Mouse (Mus musculus) mature B cell (primary cell): ENCODE data around the gene Rpl37.
"Not testable (repeated sequence)": the region's sequence is repeated elsewhere in the genome, so short reads cannot be mapped to it uniquely, and the experiment has no call there.

Experiments
- in situ Hi-C: fragments of 300-500 bp; cut with MboI; formaldehyde crosslinking; loops from 2 replicates; pipeline ENCODE4 v1.14.3; 2019

Gene Rpl37

DNA sequence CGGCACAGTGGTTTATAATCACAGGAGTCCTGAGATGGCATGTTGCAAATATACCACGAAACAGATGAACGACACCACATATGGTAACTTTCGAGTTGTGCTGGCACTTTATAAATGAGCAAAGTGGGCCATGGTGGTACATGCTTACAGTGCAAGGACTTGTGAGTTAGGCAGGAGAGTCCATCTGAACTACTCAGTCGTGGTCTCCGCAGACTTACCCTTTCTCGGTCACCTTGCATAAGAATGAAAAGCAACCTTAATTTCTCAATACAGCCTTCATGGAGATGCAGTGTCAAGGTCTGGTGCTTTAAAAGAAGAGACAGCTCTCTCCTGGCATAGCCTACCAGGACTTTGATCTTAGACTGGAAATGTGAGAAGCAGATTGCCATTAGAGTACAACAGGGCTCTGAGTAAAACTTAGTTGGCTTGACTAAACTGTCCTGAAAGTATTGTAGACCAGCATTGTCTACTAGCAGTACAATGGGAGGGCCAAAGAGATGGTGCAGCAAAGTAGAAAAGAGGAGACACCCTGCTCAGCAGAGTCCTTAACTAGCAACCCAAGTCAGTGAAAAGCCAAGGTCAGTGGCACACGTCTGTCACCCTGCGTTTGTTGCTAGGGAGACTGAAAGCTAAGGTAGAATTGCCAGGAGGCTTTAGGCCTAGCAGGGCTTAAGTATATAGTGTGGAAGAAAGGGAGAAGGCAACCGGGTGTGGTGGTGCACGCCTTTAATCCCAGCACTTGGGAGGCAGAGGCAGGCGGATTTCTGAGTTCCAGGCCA, 5.3 kb downstream of the Rpl37 start:
- in situ Hi-C loops, result loop anchor here (25.0 kb wide), 2 partner anchors 1134 to 1591 kb away; partner anchors contain the start of genes AW549877, Fbxo4 and Rictor

DNA sequence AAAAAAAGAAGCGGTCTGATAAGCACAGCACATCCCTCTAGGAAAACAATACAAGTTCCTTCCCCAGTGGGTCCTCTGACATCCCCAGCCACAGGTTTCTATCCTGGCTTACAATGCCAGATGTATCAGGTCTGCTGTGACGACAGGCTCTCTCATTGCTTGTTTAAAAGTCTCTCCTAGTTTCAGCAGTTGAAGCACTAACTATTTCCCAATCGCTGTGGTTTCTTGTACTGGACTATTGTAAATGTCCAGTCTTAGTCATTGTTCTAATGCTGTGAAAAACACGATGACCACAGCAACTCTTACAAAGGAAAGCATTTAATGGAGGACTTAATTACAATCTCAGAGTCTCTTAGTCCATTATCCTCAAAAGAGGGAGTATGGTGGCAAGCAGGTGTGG, 10.0 kb downstream of the Rpl37 start:
- in situ Hi-C loops, result no loop called here

DNA sequence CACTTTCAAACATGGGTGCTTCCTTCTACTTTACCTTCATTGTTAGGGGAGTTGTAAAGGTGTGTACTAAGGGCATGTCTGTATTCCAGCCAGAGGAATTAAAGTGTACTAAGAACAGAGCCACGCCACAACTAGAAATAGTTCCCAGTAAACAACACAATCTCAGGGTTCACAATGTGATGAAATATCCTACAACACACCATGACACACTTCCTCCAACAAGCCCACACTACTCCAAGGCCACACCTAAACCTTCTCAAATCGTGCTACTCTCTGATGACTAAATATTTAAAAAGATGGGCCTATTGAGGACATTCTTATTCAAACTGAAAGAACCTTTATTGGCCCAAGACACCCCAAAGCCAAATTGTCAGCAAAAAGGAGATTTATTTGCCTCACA, 11.0 kb downstream of the Rpl37 start:
- in situ Hi-C loops, result no loop called here

DNA sequence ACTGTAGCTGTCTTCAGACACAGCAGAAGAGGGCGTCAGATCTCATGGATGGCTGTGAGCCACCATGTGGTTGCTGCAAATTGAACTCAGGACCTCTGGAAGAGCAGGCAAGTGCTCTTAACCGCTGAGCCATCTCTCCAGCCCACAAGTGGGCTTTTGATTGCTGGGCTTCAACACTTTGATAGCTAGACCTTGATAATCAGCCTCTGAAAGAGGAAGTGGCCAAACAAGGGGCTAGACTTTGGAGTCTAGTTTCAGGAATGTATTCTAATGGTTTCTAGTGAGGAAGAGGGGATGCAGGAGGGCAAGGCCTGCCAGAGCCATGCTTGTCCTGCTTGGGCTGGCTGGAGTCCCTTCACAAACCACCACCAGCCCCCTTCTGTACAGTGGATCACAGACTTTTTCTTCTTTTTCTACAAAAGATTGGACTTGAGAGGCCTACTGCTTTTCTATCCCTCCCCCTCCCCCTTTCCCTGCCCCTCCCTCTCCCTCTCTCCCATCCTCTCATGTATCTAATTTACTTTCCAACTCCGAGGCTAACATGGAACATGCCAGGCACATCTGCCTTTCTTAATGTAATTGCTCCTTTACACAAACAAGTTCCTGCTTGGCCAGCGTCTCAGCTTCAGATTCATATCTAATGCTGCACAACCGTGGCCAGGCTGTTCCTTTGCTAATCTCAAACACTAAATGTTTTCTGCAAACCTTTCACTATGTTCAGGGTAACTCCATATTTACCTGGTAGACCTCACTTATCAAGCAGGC, 11.9 kb downstream of the Rpl37 start:
- in situ Hi-C loops, result no loop called here

DNA sequence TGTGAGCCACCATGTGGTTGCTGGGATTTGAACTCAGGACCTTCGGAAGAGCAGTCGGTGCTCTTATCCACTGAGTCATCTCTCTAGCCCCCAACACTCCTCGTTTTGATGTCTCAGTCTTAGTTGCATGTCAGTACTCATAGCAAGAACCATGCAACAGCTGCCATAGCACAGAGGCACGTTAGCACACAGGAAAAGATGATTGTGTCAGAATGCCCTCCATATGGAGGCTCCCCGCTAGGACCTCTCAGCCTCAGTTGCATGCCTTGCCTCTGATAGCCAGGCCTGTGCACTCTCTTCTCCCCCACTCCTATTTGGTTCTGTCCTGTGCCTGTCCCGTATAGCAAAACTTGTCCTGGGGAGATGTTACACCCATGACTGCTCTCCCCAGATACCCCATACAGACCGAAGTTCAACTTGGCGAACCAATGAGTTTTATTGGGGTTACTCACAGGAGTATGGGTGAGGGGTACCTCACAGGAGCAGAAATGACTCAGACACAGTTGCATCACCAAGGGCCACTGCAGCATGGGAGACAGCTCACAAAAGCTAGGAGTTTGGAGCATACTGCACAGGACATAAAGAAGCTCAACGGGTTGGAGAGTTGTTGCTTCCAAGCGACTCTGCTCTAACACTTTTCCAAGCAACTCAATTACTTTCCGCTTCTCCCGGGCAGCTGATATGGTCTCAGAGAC, 12.8 kb downstream of the Rpl37 start:
- in situ Hi-C loops, result no loop called here

DNA sequence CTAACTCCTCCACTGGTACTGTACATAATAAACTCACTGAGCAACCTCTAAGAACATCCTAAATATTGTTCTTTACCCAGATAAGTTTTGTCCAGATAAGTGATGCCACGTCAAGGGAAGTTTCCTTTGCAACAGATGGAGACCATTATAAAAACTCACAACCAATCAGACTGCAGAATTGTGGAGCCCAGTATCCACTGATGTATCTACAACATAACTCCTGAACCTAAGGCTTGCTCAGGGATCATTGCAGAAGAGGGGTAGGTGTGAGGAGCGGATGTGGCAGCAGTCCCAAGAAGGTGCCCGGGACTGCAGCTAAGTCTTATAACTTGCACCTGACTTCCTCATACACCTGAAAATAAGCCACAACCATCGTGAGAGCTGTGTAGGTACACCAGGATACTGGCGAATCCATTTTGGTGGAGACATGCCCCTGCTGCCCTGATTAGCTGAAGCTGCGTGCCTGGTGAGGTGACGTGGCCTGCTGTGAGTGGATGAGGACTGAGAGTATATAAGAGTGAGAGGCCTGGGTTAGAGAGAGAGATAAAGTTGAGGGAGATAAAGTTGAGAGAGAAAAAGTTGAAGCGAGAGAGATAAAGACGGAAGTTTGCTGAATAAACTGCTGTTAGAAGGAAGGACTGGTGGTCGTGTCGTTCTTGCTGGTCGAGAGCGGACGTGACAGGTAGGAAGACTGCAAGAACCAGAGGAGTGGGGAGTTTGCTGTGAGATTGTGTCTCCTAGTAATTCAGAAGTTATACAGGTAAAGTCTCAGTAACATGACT, 14.6 kb downstream of the Rpl37 start:
- in situ Hi-C loops, result not testable (repeated sequence)

DNA sequence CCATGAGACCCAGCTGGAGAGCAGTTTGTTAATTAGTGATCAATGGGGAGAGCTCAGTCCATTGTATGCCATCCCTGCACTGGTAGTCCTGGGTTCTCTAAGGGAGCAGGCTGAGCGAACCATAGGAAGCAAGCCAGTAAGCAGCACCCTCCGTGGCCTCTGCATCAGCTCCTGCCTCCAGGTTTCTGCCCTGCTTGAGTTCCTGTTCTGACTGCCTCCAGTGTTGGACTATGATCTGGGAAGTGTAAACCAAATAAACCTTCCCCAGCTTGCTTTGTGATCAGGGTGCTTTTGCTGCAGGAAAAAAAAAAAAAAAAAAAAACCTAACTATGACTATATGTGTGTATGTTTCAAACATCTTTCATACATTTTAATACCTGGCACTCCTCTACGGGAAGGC, 16.9 kb downstream of the Rpl37 start:
- in situ Hi-C loops, result no loop called here

DNA sequence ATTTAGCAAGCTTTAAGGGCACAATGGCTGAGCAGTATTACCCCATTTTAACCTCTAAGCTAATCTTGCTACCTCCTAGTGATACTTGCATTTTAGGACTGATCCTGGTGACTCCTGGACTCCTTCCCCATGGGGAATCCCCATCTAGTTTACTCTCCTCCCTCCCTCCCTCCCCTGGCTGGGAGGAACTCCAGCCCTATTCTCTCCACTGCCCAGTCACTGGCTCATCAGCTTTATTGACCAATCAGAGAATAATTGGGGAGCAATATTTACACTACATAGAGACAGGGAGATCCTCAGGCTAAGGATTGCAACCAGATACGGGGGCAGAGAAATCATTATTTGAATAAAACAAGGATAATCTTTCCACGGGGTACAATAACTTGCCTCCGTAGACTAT, 17.7 kb downstream of the Rpl37 start:
- in situ Hi-C loops, result no loop called here

DNA sequence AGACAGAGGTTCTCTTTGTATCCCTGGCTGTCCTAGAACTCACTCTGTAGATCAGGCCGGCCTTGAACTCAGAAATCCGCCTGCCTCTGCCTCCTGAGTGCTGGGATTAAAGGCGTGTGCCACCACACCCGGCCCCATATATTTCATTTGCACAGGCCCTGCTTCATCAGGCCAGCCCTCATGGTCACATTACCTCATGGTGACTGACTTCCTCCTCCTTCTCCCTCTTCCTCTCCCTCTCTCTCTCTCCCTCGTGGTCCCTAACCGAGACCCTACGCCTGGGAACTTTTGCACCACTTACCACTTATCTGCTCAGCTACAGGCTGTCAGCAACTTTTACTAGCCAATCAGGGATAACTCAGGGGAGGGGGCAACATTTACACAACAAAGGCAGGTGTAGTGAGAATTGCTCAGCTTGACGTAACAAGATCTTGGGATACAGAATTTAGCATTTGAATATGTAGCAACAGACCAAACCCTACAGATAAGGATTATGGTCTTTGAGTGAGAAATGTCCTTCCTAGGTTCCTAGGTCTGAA, 18.6 kb downstream of the Rpl37 start:
- in situ Hi-C loops, result no loop called here

DNA sequence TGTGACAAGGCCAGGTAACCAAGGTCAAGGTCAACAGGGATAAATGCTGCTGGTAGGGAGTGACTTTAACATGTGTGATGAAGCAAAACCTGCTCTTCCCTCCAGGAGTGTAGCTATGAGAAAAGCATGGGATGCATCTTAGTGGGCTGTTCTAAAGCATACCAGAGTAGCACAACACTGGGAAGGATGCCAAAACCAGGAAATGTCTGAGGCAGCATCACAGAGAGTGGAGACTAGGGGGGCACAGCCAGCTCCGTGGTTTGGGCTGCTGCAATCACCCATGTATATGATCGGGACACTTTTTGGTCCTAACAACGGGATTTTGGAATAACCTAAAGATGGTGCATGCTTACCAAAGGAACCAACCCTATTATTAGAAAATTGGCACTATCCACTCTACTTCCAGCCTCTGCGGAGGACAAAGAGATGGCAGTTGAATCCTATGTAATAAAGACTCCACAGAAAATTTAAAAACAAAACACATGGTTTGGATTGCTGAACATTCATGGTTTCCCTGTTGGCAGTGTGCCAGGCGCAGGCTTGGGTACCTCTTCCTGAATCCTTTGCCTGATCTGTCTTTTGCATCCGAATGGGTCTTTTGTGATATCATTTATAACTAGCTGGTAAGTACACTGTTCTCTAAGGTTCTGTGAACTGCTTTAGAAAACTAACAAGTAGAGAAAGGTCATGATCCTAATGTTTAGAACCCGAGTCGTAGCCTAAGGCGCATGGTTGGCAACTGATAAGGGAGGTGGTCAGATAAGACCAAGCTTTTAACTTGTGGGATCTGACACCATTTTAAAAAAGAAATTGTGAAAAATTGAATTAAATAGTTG, 21.8 kb downstream of the Rpl37 start:
- in situ Hi-C loops, result no loop called here

DNA sequence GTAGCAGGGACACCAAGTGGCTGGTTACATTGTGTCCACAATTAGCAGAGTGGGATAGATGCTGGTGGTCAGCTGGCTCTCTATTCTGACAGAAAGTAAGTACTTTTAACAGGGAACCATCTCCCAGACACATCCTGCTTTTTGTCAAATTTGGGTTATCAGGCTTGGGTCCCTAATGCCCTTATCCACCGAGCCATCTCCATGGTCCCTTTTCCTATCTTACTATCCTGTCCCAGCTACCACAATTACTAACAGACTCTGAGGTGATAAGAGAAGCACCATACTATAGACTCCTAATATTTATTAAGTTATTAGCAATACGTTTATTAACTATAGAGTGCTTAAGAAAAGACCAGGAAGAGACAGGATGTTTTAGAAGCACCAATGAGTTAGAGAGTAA, 22.9 kb downstream of the Rpl37 start:
- in situ Hi-C loops, result no loop called here

DNA sequence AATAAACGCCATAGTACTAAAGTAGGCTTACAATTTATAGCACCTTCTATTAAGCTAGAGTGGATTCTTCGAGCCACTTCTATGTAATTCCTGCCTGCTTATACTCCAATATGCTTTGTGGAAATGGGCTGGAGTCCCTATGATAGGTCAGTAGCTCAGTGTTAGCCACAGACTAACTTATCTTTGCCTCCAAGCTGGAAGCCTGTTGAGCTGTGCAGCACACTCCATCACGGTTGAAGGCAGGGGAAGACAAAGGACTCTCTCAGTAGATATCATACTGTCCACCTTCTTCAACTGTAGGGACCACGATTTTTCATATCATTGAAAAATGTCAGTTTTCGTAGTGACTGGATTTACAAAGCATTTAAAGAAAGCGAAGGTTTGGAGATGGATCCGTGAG, 23.4 kb downstream of the Rpl37 start:
- in situ Hi-C loops, result no loop called here

DNA sequence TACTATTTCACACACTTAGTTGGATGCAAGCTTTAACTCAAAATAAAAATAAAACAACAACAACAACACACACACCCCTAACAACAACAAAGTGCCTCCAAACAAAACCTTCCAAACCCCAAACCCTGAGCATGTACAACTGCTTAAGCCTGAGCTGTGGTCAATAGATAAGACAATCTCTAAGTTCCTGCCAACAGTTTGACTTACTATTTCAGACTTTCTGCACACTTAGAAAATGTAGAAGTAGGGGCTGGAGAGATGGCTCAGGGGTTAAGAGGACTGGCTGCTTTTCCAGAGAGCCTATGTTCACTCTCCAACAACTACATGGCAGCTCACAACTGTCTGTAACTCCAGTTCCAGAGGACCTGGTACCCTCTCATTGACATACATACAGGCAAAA, 23.9 kb downstream of the Rpl37 start:
- in situ Hi-C loops, result no loop called here

DNA sequence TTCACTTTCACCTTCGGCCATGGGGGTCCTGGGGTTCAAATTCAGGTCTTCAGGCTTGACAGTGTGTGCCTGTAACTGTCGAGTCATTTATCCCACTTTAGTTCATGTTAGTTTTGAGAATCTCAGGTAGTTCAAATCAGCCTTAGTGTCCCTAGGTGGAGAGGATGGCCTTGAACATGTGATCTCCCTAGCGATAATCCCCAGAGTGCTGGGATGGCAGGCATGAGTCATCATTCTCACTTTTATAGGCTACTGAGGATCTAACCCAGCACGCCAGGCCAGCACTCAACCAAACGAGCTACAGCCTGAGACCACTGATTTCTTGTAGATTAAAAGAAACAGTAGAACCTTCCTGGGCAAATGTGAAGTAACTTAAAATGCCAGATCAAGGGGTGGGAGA, 25.6 kb downstream of the Rpl37 start:
- in situ Hi-C loops, result no loop called here

DNA sequence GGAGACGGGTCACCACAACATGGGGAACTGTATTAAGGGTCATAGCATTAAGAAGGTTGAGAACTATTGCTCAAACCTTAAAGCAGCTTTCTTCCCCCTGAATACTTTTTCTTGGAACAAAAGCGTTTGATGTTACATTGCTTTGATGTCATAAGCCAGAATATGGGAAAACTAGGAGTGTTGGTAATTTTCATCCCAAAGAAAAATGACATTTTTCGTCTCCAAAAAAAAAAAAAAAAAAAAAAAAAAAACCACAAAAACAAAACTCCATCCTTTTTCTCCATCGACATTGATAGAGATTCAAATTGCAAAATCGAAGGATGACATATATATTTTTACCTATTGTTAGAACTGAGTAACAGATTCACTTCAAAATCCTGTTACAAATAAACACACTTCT, 26.3 kb downstream of the Rpl37 start:
- in situ Hi-C loops, result no loop called here

DNA sequence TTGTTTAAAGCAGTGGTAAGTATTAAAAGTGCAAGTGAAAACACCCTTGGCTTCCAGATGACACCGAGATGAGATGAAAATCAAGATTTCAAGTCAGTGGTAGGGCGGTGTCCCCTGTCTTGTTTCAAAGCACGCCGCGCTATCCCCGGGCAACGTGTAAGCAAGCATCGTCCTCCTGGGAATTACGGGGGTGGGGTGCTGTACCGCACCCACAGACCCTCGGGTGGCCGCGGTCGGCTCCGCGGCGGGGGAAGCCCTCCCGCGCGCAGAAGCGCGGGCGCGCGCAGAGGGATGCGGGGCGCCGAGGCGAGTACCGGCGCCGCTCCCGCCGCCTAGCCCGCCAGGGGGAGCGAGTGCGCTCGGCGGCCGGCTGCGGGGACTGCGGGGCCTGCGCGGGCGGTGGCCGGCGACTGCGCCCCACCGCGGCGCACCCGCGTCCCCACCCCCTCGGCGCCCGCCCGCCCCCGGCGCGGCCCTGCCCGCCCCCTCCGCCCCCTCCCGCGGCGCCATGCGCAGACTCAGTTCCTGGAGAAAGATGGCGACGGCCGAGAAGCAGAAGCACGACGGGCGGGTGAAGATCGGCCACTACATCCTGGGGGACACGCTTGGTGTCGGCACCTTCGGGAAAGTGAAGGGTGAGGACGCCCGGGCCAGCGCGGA, 27.0 kb downstream of the Rpl37 start, which contains the start of gene Prkaa1:
Gene Prkaa1, plus strand, starts transcription at position 501 of the 660 bp plus-strand sequence.
- in situ Hi-C loops, result no loop called here

DNA sequence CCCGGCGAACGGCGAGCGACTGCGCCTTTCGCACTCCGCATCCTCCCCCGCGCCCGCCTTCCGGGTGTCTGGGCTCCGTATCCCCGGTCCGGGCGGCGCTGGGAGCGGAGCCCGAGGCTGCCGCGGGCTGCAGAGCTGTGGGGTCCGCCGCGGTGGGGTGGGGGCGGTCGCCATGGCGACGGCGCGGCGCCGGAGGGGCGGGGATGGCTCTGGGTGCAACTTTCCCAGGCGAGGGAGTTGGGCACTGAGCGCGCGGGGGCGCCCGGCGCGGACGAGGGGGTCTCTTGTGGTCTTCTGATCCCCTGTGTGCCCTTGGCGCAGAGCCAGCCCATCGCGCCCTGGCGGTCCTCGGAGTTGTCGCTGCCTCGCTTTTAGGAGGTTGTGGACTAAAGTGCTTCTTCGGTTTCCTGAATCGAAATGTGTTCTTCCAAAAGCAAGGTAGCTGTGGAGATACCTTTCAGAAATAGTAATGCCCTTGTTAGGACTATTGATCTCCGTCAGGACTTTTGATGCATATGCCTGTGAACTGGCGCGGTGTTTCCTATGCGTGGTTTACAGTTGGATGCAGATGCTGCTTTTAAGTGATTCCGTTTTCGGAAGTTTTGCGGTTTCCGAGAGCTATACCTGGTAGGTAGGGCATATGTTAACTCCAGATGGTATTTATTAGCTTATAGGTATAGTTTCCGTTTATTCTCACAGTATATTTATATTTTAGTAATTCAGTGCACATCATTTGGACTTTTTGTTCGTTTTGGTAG, 27.8 kb downstream of the Rpl37 start:
- in situ Hi-C loops, result no loop called here

DNA sequence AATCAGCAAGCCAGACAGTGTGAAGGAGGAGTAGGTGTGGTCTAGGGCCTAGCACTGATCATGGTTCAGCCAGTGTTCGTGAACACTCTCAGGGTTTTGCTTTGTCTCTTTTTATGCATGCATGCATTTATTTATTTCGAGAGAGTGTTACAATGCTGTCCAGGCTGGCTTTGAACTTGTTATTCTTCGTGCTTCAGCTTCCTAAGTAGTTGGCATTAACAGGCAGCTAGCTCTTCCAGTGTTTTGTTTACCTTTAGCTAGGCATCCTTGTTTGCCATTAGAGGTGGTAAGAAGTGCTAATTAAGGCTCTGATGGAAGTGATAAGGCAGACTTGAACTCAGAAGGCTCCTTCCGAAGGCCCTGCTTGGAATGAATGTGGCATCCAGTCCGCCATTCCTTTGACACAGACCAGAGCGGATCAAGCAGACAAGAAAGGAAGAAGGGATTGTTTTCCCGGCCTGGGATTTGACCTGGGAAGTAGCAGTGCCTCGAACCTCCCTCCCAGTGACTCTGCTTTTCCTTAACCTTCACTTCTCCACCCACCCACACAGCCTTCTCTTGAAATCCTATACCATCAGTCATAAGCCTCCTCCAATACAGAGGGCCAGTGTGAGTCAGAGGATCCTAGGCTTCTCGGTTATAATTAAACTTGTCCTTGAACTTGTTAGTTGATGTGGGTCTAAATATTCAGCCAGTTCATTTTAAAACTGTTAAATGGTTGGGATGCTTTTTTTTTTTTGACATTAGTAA, 28.9 kb downstream of the Rpl37 start:
- in situ Hi-C loops, result no loop called here

DNA sequence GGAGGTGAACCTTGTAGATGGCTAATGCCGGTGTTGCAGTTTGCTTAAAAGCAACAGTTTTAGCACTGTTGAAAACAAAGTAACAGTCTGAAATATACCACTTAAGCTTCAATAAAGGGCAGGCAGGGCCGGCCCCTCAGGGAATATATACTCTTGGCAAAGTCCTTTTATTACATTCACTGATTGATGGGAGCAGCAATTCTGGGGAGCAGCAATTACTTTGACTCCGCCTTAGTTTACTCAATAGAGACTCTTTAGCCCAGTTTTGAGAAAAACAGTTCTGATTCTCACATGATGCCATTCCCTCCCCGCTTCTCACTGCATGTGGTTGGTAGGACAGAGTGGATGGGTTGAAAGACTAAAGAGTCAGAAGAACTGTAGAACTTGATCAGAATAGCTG, 32.7 kb downstream of the Rpl37 start:
- in situ Hi-C loops, result no loop called here
